Mouse (Mus musculus): Measurements from ENCODE around the gene Adk. TPM values are rescaled to one million over a fixed set of nuclear protein-coding genes. Genes with fewer than 3 reads are reported as not detected.

The Adk gene
- 145 TPM for polyA plus RNA-seq (2017; shearing (Covaris generic))

DNA sequence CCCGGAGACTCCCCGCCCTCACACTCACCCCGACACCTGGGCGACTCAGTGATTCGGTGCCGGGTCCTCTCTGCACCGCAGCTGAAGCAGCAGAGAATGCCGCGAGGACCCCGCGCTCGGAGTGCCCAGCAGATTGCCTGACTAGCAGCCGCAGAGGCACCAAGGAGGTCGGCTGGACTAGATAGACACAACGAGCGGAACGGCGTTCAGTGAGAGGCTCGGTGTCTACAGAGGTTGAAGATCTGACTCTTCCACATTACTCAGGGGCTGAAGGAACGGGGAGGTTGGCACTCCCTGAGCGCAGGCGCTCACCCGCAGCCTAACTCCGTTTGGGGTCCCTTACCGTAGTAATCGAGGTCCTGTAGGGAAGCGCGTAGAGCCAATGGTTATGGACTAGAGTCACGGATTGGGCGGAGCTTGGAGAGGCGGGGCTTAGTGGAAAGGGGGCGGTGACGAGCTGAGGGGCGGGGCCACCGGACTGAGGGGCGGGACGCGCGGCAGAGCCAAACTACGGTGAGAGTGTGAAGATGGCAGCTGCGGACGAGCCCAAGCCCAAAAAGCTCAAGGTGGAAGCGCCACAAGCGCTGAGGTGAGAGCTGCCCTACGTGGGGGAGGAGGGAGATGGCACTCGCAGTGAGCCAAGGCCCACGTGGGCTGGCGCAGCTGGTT lies at the start of gene Adk, which contains the start of gene Ap3m1:
Adk (plus strand) TSS at position 463 of the 669 bp plus-strand sequence.
Ap3m1 (minus strand) TSS at position 397 of the 669 bp plus-strand sequence.

DNA sequence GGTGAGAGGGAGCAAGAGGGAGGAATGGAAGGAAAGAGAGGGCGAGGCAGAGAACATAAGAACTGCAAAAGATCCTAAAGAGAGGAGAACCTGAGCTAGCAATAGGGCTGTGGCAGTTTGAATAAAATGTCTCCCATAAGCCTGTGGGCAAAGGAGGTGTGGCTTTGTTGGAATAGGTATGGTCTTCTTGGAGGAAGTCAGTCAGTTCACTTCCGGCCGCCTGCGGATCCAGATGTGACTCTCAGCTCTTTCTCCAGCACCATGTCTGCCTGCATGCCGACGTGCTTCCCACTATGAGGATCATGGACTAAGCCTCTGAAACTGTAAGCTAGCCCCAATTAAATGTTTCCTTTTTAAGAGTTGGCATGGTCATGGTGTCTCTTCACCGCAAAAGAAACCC lies 428.9 kb downstream of the Adk start, which contains the start of gene Kat6b:
Kat6b (plus strand) TSS at position 204 of the 400 bp plus-strand sequence.

Other genes starting within 250 kb of the Adk start
- not detected for gene Plau, start 215.9 kb upstream of the Adk start, polyA plus RNA-seq (2017; shearing (Covaris generic))
- 4.2 TPM for gene Vcl, start 123.2 kb upstream of the Adk start, polyA plus RNA-seq (2017; shearing (Covaris generic))
- gene Ap3m1, start 66 bp upstream of the Adk start, polyA plus RNA-seq (2017; shearing (Covaris generic)): 45.5 TPM